Mouse (Mus musculus): ENCODE data around the gene Gm11020.

Gm11020 gene

DNA sequence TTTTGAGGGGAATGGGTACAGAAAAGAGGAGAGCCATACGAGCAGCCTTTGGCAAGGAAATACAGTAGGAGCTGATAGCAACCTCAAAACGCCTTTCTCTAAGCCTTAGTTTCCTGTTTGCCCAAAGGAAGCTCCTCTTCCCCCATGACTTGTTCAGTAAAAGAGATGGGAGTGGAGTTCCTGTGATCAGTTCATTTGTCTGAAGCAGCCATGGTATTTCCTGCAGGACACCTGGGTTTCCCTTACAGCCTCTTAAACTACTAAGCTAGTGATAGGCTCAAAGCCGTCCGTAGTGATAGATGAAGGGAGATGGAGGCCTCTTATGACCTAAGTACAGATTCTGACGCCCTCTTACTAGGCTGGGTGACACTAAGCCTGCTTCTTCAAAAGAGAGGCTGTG lies 21.1 kb downstream of the Gm11020 start:
- DNase-seq (ENCODE audit: low read depth, low spot score): no peak

DNA sequence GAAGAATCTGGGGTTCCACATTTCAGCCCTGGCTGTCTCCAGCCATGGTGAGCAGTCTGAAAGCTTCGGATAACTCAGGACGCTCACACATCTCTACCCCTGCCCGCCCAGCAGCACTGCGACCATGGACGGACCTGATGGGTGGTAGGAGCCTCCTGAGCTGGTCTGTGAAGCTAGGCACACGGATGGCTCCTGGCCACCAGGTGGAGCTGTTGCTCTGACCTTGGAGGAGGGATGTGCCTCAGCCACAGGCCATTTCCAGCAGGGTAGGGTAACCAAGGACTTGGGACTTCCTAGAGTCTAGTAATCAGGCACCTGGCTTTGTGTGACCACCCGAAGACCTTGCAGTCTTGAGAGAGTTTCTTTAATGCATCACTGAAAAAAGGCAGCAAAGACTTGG lies 22.6 kb downstream of the Gm11020 start:
- DNase-seq (ENCODE audit: low read depth, low spot score): peak; percentile 81

DNA sequence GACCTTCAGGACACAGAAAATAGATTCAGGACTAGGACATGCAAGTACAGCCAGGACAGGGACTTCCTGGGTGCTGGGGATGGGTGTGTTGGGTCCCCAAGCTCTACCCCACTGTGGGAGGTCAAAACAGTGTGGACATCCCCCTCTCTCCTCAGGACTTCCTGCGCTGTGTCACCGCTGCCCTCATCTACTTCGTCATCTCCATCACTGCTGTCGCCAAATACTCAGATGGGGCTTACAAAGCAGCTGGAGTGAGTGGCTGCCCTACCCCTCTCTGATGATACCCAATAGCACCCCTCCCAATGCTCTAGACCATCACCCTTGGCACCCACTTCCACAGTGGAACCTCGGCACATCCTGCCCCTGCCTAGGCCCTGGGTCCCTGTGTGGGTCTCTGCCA lies 23.3 kb downstream of the Gm11020 start:
- DNase-seq (ENCODE audit: low read depth, low spot score): no peak

DNA sequence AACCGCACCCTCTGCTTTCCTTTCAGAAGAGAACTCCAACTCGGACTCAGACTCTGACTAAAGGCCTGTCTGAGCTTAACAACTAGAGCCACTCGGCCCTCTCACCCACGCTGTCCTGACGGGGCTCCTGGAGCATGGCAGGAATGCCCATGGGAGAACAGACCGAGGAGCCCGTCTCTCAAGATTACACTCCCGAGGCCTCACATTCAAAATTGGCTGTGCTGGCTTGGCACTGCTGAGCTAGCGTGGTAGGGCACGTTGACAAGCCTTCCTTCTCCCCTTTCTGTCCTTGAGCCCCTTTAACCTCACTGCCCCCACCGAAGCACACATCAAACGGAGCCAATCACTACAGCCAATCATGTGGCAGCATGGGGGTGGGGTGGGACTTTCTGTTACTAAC lies 25.3 kb downstream of the Gm11020 start:
- DNase-seq (ENCODE audit: low read depth, low spot score): no peak

DNA sequence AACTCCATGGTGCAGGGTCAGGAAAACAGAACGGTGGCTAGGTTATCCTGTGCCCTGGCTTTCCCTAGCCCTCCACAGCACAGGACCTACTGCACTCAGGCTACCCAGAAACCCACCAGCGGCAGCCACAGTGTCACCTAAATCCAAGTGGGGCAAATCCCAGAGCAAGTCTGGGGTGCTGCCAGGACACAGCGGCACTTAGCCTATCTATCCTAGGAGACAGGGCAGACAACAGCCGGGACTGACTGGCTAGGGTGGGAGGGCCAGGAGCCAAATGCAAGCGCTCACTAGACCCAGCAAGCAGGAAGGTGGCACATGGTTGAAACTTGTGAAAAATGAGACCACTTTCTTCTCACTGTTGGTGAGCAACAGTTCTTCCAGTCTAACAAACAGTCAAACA lies 27.6 kb downstream of the Gm11020 start:
- no peak for DNase-seq (ENCODE audit: low read depth, low spot score)

DNA sequence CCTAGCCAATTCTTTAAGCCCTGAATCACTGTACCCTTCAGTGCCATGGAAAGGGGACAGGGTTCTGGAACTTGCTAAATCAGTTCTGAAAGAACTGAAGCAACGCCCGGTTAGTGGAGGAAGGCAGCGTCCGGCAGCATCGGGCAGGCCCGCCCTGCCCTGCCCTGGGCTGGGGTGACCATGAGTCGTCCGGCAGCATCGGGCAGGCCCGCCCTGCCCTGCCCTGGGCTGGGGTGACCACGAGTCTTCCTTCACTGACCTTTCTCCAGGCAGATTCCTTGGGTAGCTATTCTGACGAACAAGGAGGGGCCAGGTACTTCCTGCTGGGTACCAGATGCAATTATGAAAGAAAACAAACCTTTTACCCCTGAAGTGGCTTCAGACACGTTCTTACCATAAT lies 28.7 kb downstream of the Gm11020 start:
- no peak for DNase-seq (ENCODE audit: low read depth, low spot score)

DNA sequence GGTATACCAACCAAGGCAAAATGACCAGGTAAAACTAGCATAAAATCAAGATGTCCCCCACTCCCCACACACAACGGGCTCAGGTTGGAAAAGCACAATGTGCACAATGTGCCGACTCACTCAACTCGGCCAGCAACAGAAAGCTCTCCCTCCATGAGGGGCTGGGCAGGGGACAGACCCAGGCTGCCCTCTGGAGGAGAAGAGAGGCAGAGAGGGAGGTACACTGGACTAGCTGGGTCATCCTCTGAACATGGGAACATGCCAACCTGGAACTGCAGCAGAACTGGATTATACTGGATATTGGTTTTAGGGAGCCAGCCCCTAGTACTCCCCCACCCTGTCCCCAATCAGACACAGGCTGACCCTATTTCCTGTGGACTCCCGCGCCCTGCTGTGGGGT lies 31.8 kb downstream of the Gm11020 start:
- no peak for DNase-seq (ENCODE audit: low read depth, low spot score)

DNA sequence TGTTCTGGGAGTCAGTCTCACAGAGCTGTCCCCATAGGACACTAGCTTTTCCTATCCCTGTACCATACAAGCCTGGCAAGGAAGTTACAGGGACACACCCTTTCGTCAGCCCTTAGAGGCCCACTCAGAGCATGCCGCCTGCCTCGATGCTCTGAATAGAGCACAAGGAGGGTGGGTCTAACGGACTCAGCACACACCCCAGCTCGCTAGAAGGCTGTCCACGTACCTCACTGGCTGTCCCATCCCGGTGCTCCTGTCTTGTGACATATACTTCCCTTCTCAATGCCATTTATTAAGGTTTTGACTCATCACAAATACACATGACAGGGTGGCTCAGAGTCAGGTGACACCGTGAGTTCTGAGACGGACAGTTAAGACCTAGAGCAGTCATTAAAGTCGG lies 33.1 kb downstream of the Gm11020 start:
- no peak for DNase-seq (ENCODE audit: low read depth, low spot score)

DNA sequence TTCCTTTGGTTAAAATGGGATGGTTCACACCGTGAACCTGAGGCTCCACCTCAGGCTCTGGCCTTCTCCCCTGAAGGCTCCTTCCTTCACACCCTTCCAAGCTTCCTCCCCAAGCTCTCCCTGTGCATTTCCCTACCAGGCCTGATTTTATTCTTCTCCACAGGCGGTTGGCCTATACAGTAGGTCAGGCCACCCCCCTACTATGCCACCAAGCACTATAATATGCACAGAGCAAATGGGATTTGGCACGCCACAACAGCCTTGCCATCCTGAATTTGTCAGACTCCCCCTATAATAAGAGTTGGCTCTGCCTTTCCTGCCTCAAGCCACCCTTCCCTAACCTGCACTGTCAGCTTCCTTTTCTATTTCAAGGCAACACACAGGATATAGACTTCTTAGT lies 37.3 kb downstream of the Gm11020 start:
- no peak for DNase-seq (ENCODE audit: low read depth, low spot score)

DNA sequence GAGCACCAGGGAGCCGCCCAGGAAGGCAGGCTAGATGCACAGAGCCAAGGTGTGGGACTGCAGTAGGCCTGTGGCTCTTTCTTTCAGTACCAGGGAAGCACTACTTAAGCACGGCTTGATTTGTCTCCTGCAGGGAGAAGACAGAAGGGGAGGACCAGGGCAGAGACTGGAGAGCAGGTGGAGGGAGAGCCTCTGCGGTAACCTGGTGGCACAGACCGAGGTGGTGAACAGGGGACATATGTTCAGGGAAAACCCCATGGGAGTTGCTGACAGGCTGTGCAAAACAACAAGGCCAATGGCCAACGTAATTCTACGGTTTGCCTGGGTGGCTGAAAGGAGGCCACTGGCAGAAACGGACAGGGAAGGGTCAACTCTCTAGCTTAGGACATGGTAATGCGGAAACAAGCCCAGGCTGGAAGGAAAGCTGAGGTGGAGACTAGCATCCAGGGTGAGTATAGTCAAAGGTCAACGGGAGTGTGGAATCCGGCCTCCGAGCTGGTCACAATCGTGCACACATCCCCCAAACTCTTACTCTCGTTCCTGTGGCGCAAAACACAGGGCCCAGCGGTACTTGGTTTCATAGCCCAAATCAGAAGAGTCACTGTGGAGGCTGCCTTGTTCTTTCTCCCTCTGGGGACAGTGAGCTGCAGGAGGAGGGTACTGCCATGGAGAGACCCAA lies 38.5 kb downstream of the Gm11020 start:
- DNase-seq (ENCODE audit: low read depth, low spot score): no peak

DNA sequence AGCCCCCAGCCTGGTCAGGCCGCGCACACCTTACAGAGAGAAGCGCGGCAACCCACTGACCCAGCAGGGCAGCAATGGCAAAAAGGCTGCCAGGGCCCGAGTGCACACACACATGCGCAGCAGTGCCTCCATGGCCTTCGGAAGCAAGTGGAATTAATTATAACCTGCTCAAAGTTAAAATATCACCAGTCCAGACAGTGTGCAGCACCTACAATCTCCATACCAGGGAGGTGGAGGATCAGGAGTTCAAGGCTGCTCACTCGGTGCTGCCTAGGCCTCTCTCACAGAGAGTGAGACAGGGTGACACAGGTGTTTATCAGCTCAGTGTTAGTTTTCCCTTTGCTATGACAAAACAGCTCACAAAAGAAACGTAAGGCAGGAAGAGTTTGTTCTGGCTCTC lies 44.3 kb downstream of the Gm11020 start:
- DNase-seq (ENCODE audit: low read depth, low spot score): no peak

DNA sequence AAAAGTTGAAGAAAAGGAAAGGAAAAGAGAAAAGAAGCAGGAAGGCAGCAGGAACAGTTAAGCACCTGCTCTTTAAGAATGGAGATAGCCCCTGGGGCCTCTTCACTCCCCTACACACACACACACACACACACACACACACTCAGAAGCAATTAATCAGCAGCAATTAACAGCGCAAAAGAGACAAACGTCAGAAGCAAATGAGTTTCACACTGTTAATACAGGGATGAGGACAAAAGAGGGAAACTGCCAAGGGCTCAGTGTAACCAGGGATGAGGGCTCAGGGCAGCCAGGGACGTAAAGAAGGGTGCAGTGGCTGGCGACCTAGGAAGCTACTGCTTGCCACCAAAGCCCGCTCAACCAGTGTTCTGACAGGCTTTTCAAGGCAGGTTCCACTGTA lies 46.0 kb downstream of the Gm11020 start:
- DNase-seq (ENCODE audit: low read depth, low spot score): no peak

DNA sequence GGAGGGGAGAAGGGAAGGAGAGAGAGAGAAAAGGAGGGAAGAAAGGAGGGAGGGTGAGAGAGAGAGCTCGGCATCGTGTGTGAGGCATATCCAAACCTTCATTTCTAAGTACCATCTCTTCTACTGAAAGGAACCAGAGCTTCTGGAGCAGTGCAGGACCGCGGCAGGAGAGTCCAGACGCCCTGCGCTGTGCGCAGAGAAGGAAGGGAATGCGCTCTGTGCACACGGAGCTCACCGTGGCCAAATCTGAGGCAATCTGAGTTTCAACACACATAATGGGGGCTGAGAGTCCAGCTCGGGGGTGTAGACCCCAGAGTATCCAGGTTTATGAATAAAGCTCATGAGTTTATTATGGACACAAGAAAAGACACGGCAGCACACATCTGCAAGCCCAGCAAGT lies 48.2 kb downstream of the Gm11020 start:
- no peak for DNase-seq (ENCODE audit: low read depth, low spot score)

DNA sequence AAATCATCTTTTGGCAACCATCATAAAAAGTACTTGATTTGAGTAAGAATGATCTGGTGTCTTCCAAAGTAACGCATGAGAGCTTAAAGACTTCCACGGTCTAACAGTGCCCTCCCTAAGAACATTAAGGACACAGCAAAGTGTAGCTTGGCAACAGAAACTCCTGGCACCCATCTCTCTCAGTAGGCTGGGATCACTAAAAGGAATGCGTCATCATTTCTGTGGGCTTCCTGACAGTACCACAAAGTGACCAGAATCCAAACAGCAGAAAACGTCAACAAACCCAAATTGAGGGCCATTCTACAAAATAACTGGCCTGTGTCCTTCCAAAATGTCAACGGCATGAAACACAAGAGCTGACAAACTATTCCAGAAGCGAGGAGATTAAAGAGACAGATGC lies 48.7 kb downstream of the Gm11020 start:
- no peak for DNase-seq (ENCODE audit: low read depth, low spot score)

DNA sequence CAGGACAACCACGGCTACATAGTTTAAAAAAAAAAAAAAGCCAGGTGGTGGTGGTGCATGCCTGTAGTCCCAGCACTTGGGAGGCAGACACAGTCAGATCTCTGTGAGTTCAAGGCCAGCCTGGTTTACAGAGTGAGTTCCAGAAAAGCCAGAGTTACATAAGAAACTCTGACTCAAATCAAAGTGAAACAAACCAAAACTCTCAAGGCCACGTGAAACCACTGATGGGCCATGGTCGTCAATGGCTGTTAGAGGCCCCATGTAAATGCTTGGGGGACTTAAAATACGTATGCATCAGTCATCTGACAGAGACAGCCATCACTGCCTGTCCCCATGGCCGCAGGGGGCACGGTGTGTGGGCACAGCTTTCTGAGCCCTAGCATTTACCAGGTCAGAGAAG lies 49.8 kb downstream of the Gm11020 start:
- DNase-seq (ENCODE audit: low read depth, low spot score): no peak

Data from embryo, embryonic 11.5 days (tissue).